Mouse (Mus musculus): ENCODE data around the gene Ptprk.

DNA sequence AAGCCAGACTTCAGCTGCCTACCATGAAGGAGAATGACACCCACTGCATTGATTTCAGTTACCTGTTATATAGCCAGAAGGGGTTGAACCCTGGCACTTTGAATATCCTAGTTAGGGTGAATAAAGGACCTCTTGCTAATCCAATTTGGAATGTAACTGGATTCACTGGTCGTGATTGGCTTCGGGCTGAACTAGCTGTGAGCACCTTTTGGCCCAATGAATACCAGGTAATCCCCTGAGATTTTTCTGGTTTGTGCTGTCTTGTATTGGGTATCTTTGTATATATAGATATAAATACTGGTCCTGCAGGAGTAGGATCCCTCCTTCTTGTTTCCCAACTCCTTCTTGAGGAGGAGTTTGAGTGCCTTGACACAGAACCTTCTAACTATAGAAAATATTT is 188.9 kb downstream of the Ptprk start:
- TF ChIP-seq CTCF (IDR thresholded peaks at IDR 0.05; ENCODE audit: borderline replicate concordance, insufficient read depth, low read length) (no peak), POLR2A (IDR thresholded peaks at IDR 0.05; ENCODE audit: low read depth, low read length) (no peak)

All from embryonic fibroblast, embryonic 13.5 days (primary cell).